Mouse (Mus musculus) liver, adult 10 weeks (tissue): ENCODE data around the gene Wrap73. TPM values are rescaled to one million over a fixed set of nuclear protein-coding genes. Genes with fewer than 3 reads are reported as not detected.

ENCODE experiments used
- polyA plus RNA-seq: library from polyadenylated mRNA; stranded (reverse); fragments of 350-450 nt; fragmentation: Illumina TruSeq; extraction: RNeasy Lipid Tissue Mini Kit (QIAGEN cat#74804); gene quantifications from one replicate; pipeline ENCODE4 v1.2.3, GENCODE M21; 2014; ENCODE audit warnings: low read depth, low replicate concordance

Wrap73 gene
- 0.93 TPM for polyA plus RNA-seq

GRCm38 (mm10) chr4:154142211-154143040, at the start of gene Wrap73:
Gene Wrap73 (plus strand): TSS chr4:154142372.

GRCm38 (mm10) chr4:154140182-154140212, 2.2 kb upstream of the Wrap73 start, which contains the start of gene Trp73:
Gene Trp73 (minus strand): TSS chr4:154140208.

GRCm38 (mm10) chr4:154160538-154161390, 18.6 kb downstream of the Wrap73 start, which contains the start of gene Tprgl:
Gene Tprgl (minus strand): TSS chr4:154160666.

GRCm38 (mm10) chr4:154170506-154171150, 28.5 kb downstream of the Wrap73 start, which contains the start of gene Megf6:
Gene Megf6 (plus strand): TSS chr4:154170730.

Other genes with a start within 250 kb of the Wrap73 start
- 16.9 TPM for gene A430005L14Rik, start 185.1 kb upstream of the Wrap73 start, polyA plus RNA-seq
- gene Dffb, start 167.2 kb upstream of the Wrap73 start, polyA plus RNA-seq, result 2.6 TPM
- gene Cep104, start 167.2 kb upstream of the Wrap73 start, polyA plus RNA-seq, result 2.5 TPM
- gene Lrrc47, start 130.6 kb upstream of the Wrap73 start, polyA plus RNA-seq, result 9.1 TPM
- gene Smim1, start 116.1 kb upstream of the Wrap73 start, polyA plus RNA-seq, result not detected
- gene Ccdc27, start 99.7 kb upstream of the Wrap73 start, polyA plus RNA-seq, result not detected
- gene Trp73, start 2.2 kb upstream of the Wrap73 start, polyA plus RNA-seq, result not detected
- gene Tprgl, start 18.3 kb downstream of the Wrap73 start, polyA plus RNA-seq, result 42.4 TPM
- not detected for gene Megf6, start 28.4 kb downstream of the Wrap73 start, polyA plus RNA-seq
- gene Arhgef16, start 159.3 kb downstream of the Wrap73 start, polyA plus RNA-seq, result not detected
- not detected for gene B230104I21Rik, start 193.8 kb downstream of the Wrap73 start, polyA plus RNA-seq